Mouse (Mus musculus): ENCODE measurements around the gene Klk12. TPM values are rescaled to one million over a fixed set of nuclear protein-coding genes. Genes with fewer than 3 reads are reported as not detected.

Klk12 gene
- total RNA-seq (2012; rRNA removed), result not detected in 2 replicates
- total RNA-seq (2014; rRNA removed), result not detected in 2 replicates
- not detected in 2 replicates for polyA plus RNA-seq (2012; ENCODE audit: insufficient read length, low read depth)

DNA sequence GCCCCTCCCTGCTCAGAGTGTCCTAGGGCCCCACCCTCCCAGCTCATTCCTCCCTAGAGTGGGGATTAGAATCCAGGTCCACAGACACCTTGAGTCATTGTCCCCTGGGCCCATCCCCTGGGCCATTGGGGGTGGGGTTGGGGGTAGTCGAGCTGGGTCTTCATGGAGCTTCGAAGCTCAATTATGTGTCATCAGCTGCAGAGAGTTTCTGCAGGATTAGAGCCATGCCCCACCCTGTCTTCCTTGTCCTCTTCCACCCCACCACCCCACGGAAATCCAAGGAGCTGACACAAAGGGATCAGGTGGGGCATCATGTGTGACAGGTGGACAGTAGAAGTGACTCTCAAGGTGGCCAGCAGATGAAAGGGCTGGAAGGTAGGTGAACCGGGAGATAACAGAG is at the start of gene Klk12:
Gene Klk12 (plus strand): TSS at position 301 of the 400 bp plus-strand sequence.
- TF ChIP-seq ZKSCAN1 (IDR thresholded peaks at IDR 0.05; ENCODE audit: borderline replicate concordance, low read depth, low read length) (no peak), RCOR1 (conservative IDR thresholded peaks at IDR 0.05; ENCODE audit: low read depth, low read length) (no peak), MXI1 (IDR thresholded peaks at IDR 0.05; ENCODE audit: low read depth, low read length) (no peak), IRF4 (IDR thresholded peaks at IDR 0.05; ENCODE audit: low read depth, low read length) (no peak), MAX (IDR thresholded peaks at IDR 0.05; ENCODE audit: low read length) (no peak), SIN3A (IDR thresholded peaks at IDR 0.05; ENCODE audit: low read length) (no peak), UBTF (IDR thresholded peaks at IDR 0.05; ENCODE audit: low read depth, low read length) (no peak), MAZ (IDR thresholded peaks at IDR 0.05; ENCODE audit: low read depth, low read length) (no peak), USF2 (conservative IDR thresholded peaks at IDR 0.05; ENCODE audit: low read depth, low read length) (no peak), POLR2A (IDR thresholded peaks at IDR 0.05; ENCODE audit: low read depth, low read length) (no peak), KAT2A (IDR thresholded peaks at IDR 0.05; ENCODE audit: insufficient replicate concordance, low read length) (no peak), CHD1 (IDR thresholded peaks at IDR 0.05; ENCODE audit: low read depth, low read length) (no peak), ELF1 (IDR thresholded peaks at IDR 0.05; ENCODE audit: low read depth, low read length) (no peak)
- no peaks in the 10 kb centered on the region for H3K79me2 ChIP-seq (replicated peaks; ENCODE audit: control insufficient read depth, extremely low read depth, insufficient read depth, poor library complexity, severe bottlenecking)
- dilution Hi-C loops (cut with MboI; ENCODE audit: extremely low pct_ligation_motif_present, extremely low pct_unique_long_range_greater_than_20kb, low sequenced_read_pairs) (no loop called here), in situ Hi-C loops (cut with MboI; ENCODE audit: low pct_ligation_motif_present, low pct_unique_long_range_greater_than_20kb, low sequenced_read_pairs) (no loop called here)
- H3K4me2 ChIP-seq (ENCODE audit: insufficient read depth, low read depth, poor library complexity, severe bottlenecking), result no peak within 1 kb of the TSS
- DNase-seq (ENCODE audit: extremely low read depth), result no peak
- no peaks in the 10 kb centered on the region for H3K4me1 ChIP-seq (ENCODE audit: control insufficient read depth in 1 of 2, insufficient read depth in 2 of 2)
- H3K9me3 ChIP-seq (replicated peaks; ENCODE audit: low read length), result no peaks in the 10 kb centered on the region
- H3K36me3 ChIP-seq (replicated peaks in 1 of 2; ENCODE audit: control insufficient read depth in 1 of 2, insufficient read depth in 1 of 2, low read length in 1 of 2), result no peaks in the 10 kb centered on the region
- H3K27ac ChIP-seq (ENCODE audit: insufficient read depth, low read depth), result no peak within 1 kb of the TSS
- H3K9ac ChIP-seq (ENCODE audit: insufficient read depth, low read depth), result no peak within 1 kb of the TSS
- H3K27me3 ChIP-seq (replicated peaks), result peaks cover 67% of the 10 kb centered on the region
- no peak within 1 kb of the TSS for H3K4me3 ChIP-seq (replicated peaks in 1 of 3; ENCODE audit: low read depth in 2 of 3, low read length in 2 of 3, poor library complexity in 1 of 3)

DNA sequence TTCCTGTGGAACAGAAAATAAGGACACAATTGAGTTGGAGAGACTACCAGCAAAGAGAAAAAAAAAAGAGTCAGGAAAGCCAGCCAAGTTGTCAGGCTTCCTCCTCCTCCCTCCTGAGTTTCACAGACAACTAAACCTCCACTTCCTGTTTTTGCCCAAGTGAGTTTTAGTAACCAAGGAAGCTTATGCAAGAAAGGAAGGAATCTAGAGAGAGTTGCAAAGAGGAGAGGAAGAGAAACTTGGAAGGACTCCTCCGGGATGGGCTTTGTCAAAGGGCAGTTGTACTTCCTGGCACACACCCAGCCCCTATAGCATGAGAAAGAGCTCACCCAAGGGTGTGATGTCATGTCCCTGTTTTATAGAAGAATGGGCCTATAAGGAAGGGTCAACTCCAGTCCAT is 20.9 kb upstream of the Klk12 start:
- TF ChIP-seq MEF2A (IDR thresholded peaks at IDR 0.05; ENCODE audit: borderline replicate concordance, low read depth, low read length) (no peak), TCF12 (IDR thresholded peaks at IDR 0.05; ENCODE audit: low read depth, low read length) (no peak), SMC3 (IDR thresholded peaks at IDR 0.05; ENCODE audit: low read depth, low read length) (no peak), PAX5 (IDR thresholded peaks at IDR 0.05; ENCODE audit: low read length) (no peak), POLR2A (IDR thresholded peaks at IDR 0.05; ENCODE audit: low read depth, low read length) (no peak), EP300 (IDR thresholded peaks at IDR 0.05; ENCODE audit: low read length) (no peak)
- dilution Hi-C loops (cut with MboI; ENCODE audit: extremely low pct_ligation_motif_present, extremely low pct_unique_long_range_greater_than_20kb, low sequenced_read_pairs), result no loop called here
- Histone ChIP-seq H3K27me3 (replicated peaks) (peaks cover 50% of the 10 kb centered on the region), H3K9me3 (replicated peaks; ENCODE audit: low read length) (no peaks in the 10 kb centered on the region), H3K36me3 (replicated peaks in 1 of 2; ENCODE audit: control insufficient read depth in 1 of 2, insufficient read depth in 1 of 2, low read length in 1 of 2) (no peaks in the 10 kb centered on the region), H3K9ac (ENCODE audit: insufficient read depth, low read depth) (no peak overlapping the region), H3K27ac (ENCODE audit: insufficient read depth, low read depth) (no peak overlapping the region), H3K79me2 (replicated peaks; ENCODE audit: control insufficient read depth, extremely low read depth, insufficient read depth, poor library complexity, severe bottlenecking) (no peaks in the 10 kb centered on the region), H3K4me3 (replicated peaks in 1 of 3; ENCODE audit: low read depth in 2 of 3, low read length in 2 of 3, poor library complexity in 1 of 3) (no peak overlapping the region), H3K4me1 (ENCODE audit: control insufficient read depth in 1 of 2, insufficient read depth in 2 of 2) (no peaks in the 10 kb centered on the region), H3K4me2 (ENCODE audit: insufficient read depth, low read depth, poor library complexity, severe bottlenecking) (no peak overlapping the region)
- in situ Hi-C loops (cut with MboI; ENCODE audit: low pct_ligation_motif_present, low pct_unique_long_range_greater_than_20kb, low sequenced_read_pairs), result no loop called here
- no peak for DNase-seq (ENCODE audit: extremely low read depth)

Measured in CH12.LX (cell line).